Mouse (Mus musculus) cerebellum, adult 18-20 months (tissue): Measurements from ENCODE around the gene Spindoc.

Experiments used
- DNase-seq, 2 experiments: peaks; one replicate each; pipeline ENCODE4 v3.0.0; 2021

Gene Spindoc

DNA sequence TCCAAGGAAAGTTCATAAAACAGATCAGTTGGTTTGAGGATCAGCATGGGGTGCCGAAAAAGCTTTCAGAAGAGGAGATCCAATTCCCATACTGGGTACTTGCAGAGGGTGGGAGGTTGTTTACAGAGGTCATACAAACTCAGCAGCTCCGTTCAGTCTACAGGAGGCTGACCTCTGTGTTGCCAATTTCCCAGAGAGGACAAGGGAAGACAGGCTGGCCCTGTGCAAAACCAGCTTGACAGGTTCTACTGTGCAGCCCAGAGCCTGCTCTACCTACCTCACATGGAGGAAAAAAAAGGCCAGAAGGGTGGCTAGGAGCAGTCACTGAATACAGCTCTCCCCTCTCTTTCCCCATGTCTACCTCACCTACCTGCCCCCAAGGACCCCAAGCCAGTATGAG, 48.7 kb downstream of the Spindoc start:
- no peak for DNase-seq

DNA sequence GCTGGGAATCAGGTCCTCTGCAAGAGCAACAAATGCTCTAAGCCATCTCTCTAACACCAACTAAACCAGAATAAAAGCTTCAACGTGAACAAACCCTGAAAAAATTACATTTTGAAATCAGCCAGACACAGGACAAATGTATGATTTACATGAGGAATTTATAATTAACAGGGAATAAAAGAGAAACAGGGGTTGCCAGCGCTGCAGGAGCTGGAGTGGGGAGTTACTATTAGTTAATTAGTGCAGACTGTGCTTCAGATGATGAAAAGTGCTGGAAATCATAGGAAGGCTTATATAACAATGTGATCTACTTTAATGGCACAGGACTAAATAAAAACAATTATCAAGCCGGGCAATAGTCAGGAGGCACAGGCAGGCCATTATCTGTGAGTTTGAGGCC, 61.4 kb downstream of the Spindoc start:
- DNase-seq: no peak

DNA sequence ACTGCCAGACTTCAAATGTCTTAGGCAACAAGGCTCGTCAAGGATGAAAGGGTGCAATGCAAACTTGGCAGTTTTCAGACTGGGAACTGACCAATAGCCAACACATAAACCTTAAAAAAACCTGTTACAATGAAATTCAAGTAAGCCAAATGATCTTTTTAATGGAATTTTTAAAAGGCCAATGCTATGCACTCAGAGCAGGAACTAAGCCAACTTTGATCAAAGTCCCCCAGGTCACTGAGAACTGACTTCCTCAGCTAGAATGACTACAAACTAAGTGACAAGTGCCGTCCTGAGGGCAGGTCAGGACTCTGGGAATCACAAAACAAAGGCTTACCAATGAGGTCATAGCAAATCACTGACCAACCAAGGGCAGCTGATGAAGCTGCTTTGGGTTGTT, 62.6 kb downstream of the Spindoc start:
- DNase-seq: no peak

DNA sequence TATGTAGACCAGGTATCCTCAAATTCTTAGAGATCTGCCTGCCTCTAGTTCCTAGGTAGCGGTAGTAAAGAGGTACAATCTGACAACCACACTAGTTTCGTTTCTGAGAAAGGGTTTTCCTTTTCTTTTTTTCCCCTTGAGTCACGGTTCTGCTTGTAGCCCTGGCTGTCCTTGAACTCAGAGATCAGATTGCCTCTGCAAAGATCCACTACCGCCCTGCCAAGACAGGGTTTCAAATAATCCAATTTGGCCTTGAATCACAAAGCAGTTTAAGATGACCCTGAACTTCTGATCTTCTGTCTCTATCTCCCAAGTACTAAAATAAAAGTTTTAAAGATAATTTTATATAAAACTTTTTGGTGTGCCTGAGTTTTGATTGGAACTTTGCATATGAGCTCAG, 65.1 kb downstream of the Spindoc start:
- no peak for DNase-seq

DNA sequence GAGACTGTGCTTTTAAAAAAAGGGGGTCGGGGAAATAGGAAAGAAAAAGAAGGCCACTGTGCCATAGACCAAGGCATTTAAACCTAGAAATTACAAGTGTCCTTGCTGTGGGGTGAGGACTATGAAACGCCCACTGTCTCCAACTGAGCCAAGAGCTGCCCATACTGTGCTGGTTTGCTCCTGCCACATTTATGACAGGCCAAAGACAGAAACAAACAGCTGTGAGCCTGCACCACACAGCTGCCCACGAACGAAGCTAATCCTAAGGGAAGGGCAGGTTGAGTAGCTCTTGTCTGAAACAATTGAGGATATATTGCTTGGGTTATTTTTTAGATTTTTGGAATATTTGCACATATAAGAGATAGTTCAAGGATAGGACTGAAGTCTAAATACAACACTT, 66.0 kb downstream of the Spindoc start:
- no peak for DNase-seq

DNA sequence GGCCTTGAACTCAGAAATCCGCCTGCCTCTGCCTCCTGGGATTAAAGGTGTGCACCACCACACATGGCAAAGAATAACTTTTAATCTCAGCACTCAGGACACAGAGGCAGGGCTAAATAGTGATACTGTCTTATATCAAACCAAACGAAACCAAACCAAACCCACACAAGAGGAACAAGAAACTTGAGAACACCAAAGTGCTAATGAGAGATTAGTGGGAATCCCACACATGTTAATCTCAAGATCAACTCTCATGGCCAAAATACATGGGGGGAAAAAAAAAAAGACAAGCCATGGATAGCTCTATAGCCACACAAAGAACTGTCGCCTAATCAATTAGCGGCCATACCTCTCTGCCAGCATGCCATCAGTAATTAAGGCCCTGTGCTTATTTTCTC, 67.2 kb downstream of the Spindoc start:
- DNase-seq: no peak

DNA sequence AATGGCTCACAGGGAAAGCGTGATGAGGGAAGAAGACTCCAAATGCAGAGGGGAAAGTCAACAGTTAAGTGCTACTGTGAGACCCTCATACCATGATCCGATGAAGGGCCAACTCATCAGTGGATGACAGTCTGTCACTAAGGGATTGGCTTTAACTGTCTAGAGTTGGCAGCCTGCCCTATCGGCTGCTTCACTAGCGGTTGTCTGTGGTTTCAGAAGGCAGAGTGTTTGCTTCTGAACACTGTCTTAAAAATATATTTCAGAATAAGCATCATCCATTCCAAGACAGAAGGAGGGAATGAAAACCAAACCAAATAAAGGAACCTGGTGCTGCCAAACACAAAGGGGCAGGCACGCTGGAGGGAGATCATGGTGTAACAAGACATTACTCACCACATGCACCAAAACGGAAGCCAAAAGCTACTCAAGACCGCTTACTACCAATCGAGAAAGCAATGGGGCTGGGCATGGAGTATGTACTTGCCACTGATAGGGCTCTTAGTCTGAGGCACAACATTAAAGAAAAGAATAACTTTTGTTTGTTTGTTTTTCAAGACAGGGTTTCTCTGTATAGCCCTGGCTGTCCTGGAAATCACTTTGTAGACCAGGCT, 67.7 kb downstream of the Spindoc start:
- peak; percentile 51 to 56 for DNase-seq

DNA sequence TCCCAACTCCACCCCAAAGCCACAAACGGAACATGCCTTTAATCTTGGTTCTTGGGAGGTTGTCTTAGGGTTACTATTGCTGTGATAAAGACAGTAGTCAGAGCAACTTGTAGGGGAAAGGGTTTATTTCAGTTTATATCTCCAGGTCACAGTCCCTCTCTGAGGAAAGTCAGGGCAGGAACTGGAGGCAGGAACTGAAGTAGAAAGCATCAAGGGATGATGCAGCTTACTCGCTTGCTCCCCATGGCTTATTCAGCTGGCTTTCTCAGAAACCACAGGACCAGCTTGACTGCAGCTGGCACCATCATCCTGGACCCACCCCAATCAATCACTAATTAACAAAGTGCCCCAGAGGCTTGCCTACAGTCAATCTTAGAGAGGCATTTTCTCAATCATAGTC, 69.1 kb downstream of the Spindoc start:
- DNase-seq: no peak

DNA sequence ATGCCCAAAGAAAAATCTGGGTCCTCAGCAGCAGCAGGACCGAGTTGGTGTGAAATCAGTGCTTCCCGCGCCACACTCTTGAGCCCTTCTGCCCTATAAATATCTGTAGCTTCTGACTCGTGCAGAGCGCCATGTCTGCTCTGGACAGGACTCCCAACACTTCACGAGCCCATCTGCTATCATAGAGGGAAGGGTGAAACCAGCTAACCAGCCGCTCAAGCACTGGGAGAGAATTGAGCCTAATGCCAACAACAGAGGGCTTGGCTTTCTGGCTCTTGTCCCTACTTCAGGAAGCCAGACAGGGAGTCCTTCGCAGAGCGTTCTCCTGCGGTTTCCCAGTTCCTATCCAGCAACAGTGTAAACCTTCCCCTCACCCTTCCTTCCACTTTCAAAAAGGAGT, 71.5 kb downstream of the Spindoc start:
- DNase-seq: peak; percentile 73 to 88

DNA sequence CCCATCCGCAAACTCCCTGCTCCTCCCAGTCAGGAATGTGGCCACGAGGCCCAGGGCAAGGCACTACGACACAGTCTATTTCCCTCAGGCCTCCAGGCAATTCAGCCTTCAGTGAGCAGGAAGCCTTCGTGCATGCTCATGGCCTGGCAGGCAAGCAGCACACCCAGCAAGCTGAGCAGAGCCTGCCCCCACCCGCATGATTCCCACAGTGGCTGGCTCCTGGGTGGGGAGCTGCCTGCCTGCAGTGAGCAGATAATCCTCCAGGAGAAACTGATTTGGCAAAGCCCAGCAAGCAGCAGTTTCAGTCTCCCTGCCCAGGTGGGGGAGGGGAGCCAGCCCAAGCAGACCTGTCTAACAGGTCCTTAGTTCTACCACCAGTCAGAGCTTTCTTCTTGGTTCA, 72.1 kb downstream of the Spindoc start:
- DNase-seq: peak; percentile 51 to 54

DNA sequence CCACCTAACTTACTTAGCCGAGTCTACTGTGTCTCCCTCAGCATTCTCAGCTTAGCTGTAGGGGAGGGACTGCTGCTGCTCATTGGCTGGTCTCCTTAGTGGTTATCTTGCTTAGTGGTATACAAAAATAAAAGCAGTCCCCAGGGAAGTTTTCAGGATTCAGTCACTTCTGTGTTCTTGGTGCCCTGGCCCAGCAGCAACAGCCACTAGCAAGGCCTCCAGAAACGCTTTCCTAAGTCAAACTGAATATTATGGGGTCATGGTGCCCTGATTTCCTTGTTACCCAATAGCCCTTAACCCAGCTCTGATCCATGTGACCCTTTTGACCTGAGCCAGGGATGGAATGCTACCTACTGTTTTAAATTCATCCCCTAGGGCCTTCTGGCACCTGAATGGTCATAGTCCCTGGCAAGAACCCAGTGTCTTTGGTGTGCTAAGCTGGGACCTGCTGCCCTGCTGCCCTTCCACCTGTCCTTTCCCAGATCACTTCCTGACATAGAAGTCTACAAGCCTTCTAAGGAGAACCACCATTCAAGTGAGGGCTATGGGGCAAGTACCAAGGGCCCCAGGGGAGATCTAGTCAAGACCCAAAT, 73.0 kb downstream of the Spindoc start:
- peak; percentile 45 to 46 for DNase-seq

DNA sequence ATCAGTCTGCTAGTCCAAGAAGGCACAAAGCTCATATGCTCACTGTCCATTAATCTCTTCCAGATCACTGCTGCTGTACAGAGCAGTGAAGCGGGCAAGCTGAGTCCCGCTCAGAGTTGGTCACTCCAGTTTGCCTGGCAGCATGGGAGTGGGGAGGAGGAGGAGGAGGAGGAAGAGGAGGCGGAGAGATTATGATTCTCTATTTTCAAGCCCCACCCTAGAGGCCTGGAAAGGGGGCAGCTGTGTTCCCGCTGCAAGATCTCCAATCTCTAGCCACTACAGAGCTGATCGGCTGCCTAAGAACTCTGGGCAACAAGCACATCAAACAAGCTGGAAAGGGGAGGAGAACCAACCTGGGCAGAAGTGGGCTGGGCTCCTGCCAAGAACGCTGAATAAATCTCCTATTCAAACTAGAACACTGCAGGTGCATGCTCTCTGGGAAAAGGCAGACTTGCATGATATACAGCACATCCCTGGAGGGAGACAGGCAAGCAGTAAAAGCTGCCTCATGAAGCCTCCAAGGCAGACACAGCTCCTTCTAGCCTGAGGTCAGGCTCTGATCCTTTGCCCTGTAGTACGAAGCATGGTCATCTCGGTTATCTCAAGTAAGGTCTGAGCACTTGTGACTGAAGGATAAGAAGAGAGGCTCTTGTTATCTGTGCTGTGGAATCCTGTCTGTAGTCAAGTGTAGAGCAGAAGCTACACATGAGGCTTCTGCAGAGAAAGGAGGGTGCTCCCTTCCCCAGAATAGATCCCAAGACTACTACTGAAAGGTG, 74.6 kb downstream of the Spindoc start:
- peak; percentile 31 to 44 for DNase-seq

DNA sequence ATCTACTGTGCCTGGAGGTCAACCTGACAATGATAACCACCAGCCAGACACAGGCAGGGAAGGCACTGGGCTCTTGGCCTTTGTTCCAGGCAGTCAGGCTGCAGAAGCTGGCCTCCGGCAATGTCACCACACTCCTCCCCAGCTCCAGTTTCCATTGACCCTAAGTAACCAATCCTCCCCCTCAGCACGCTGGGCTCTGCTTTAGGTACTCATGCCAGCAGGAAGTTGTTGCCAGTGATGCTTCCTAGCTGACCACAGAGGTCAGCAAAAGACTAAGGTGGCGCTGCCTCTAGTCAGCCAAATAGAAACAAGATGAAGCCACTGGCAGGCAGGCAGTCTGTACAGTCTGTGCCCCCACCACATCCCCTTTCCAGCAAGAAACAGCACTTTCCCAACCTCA, 75.8 kb downstream of the Spindoc start:
- DNase-seq: peak; percentile 22 to 23

DNA sequence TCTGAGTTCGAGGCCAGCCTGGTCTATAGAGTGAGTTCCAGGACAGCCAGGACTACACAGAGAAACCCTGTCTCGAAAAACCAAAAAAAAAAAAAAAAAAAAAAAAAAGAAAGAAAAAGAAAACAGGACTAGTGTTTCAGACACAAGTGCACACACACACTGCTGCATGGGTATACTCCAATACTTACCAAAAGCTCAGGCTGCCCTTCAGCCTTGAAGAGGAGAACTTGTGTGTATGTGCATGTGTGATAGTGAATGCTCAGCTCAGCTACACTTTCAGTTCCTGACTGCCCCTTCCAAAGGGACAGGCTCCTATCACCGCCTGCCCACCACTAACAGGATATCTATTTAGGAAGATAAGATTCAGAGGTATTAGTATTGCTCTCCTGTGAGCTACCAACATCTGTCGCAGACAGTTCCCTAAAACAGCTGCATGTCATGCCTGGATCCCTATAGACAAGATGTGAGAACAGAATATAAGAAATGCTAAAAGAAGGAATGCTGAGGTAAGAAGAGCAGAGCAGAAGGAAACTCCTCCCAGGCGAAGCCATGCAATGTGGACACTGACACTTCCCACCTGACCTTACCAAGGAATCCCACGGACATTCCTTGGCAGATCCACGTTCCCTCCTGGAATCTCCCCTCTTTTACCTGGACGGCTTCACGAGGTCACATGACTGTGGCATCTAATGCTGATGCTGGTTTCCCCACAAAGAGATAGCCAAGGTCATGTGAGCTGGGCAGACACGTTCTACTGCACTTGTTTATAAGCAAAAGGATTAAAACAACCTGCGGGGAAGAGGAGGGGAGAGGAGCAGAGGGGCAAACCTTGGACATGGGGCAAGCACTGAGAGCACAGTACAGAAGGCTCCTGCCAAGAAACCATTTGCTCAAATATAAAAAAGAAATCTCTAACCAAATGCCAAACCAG, 77.1 kb downstream of the Spindoc start:
- DNase-seq: no peak

DNA sequence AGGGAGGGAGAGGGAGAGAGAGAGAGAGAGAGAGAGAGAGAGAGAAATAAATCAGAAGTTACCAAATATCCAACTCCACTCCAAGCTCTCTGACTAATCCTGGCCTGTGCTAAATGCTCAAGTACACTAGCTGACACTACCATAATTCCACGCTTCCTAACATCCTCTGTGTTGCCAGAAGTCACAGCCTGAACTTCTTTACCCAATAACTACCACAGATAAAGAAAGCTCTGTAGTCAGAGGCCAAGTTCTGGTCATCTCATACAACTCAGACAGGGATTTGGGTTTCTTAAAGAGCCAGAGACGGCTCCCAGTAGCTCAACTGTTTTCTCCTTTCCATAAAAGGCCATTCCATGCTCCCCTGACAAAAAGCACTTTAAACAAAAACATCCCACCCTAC, 78.0 kb downstream of the Spindoc start:
- DNase-seq: no peak
